Mouse (Mus musculus) ZHBTc4 (cell line): ENCODE results near the gene Hist1h2an.
"Not testable (repeated sequence)": the region's sequence is repeated elsewhere in the genome, so short reads cannot be mapped to it uniquely, and the experiment has no call there.

Experiments
- DNase-seq: peaks from one replicate; pipeline ENCODE4 v3.0.0-alpha.2; 2011; ENCODE audit warnings: low read depth, low spot score

Hist1h2an gene

DNA sequence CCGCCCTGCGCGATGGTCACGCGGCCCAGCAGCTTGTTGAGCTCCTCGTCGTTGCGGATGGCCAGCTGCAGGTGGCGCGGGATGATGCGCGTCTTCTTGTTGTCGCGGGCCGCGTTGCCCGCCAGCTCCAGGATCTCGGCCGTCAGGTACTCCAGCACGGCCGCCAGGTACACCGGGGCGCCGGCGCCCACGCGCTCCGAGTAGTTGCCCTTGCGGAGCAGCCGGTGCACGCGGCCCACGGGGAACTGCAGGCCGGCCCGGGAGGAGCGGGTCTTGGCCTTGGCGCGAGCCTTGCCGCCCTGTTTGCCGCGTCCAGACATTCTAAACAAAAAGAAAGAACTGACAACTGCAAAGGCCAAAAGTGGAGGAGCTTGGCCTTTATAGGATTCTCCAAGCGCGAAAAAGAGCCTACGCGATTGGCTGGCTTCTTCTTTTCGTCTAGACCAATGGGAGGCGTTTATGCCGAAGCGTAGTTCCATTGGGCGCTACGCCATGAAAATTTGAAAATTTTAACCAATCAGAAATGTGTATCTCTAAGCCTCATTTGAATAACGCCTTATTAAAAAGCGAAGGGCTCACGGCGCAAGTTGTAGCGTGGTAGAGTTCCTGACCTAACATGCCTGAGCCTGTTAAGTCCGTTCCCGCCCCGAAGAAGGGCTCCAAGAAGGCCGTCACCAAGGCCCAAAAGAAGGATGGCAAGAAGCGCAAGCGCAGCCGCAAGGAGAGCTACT is at the start of gene Hist1h2an, which contains the start of gene Hist1h2bp:
TSS of gene Hist1h2an (minus strand) at position 320 of the 731 bp plus-strand sequence.
TSS of gene Hist1h2bp (plus strand) at position 563 of the 731 bp plus-strand sequence.
- DNase-seq = peak; percentile 97

DNA sequence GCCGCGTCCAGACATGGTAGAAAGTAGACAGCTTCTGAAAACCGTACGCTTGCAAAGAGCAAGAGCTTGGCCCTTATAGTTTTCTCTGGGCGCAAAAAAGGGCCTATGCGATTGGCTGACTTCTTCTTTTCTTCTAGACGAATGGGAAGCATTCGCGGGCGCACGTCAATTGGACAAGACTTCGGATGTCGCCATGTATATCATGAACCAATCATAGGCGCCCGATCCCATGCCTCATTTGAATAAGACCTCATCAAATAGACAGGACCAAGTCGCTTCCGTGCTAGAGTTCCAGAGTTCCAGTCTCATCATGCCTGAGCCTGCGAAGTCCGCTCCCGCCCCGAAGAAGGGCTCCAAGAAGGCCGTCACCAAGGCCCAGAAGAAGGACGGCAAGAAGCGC is 46.4 kb upstream of the Hist1h2an start, which contains the start of the genes Hist1h2ap and Hist1h2br:
TSS of gene Hist1h2ap (minus strand) at position 47 of the 400 bp plus-strand sequence.
TSS of gene Hist1h2br (plus strand) at position 283 of the 400 bp plus-strand sequence.
- not testable (repeated sequence) for DNase-seq

DNA sequence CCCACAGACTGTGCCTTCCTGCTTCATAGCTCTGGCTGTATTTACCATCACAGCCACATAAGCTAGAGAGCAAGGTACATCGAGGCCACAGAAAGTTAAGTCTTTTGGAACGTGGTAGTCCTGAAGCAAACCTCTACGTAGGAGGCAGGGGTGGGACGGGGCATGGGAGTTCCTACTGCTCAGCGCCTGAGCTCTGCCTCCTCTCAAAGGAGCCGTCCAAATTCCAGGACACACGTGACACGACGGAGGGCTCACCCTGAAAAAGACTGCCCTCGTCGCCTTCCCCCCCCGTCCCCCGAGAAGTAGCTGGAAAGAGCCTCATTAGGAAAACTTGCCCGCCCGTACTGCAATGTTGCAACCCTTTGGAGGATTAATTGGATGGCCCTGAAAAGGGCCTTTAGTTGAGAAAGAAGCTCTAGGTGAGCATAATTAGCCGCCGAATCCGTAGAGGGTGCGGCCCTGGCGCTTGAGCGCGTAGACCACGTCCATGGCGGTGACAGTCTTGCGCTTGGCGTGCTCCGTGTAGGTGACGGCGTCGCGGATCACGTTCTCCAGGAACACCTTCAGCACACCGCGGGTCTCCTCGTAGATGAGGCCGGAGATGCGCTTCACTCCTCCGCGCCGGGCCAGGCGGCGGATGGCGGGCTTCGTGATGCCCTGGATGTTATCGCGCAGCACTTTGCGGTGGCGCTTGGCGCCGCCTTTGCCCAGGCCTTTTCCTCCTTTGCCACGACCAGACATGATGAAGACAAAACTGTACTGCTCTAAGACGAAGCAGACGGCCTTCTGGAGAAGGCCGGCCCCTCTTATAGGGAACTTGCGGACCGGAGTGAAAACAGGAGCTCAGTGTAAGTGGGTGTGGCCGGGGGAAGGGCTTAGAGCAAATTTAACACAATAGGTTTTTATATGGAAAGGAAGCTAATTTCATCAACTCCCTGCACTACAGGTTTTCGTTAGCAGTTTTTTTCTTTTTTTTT is 44.7 kb upstream of the Hist1h2an start, which contains the start of gene Hist1h4n:
TSS of gene Hist1h4n (minus strand) at position 779 of the 977 bp plus-strand sequence.
- DNase-seq = not testable (repeated sequence)

DNA sequence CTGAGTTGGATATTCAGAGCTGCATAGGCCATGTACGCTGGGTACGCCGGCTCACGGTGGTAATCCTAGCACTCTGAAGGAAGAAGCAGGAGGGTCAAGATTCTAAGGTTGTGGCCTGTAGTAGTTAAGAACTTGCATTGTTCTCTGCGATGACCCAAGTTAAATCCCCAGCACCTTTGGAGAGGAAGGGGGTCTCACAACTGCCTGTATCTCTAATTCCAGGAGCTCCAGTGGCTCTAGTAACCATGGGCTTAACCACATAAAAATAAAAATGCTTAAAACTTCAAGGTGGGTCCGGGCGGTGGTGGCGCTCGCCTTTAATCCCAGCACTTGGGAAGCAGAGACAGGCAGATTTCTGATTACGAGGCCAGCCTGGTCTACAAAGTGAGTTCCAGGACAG is 43.3 kb upstream of the Hist1h2an start:
- DNase-seq = no peak

DNA sequence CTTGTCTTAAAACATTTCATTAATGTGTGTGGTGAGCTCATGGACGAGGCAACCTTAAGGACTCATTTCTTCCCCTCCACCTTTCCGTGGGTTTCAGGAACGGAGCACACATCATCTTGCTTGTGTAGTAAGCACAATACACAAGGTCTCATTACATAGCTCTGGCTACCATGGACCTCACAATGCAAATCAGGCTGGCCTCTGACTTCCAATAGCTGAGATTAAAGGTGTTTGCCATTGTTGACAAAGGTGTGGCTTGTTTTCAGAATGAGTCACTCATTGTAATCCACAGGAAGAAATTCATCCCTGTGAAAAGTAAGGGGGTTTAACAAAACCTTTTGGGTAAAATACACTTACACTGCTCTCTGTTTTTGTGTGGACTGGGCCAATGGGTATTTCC is 41.5 kb upstream of the Hist1h2an start:
- DNase-seq = peak; percentile 59

DNA sequence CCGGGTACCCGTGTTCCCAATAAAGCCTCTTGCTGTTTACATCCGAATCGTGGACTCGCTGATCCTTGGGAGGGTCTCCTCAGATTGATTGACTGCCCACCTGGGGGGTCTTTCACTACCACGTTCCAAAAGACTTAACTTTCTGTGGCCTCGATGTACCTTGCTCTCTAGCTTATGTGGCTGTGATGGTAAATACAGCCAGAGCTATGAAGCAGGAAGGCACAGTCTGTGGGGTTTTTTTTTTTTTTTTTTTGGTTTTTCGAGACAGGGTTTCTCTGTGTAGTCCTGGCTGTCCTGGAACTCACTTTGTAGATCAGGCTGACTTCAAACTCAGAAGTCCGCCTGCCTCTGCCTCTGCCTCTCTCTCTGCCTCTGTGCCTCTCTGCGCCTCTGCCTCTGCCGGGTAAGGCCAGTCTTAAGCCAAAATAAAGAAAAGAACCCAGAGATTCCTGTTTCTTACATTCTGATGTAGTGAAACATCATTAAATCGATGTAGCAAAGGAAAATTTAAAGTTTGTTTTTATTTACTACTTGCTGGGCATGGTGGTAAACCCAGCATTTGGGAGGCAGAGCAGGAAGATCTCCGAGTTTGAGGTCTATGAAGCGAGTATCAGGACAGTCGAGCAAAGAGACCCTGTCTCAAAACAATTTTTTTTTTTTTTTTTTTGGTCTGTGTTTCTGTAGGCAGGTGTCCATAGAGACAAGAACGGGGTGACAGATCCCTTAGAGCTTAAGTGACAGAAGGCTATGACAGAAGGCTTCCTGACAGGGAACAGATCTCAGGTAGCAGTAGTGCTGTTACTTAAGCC is 33.3 kb upstream of the Hist1h2an start:
- not testable (repeated sequence) for DNase-seq

DNA sequence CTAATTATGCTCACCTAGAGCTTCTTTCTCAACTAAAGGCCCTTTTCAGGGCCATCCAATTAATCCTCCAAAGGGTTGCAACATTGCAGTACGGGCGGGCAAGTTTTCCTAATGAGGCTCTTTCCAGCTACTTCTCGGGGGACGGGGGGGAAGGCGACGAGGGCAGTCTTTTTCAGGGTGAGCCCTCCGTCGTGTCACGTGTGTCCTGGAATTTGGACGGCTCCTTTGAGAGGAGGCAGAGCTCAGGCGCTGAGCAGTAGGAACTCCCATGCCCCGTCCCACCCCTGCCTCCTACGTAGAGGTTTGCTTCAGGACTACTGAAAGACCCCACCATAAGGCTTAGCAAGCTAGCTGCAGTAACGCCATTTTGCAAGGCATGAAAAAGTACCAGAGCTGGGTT is 25.1 kb upstream of the Hist1h2an start:
- DNase-seq = not testable (repeated sequence)

DNA sequence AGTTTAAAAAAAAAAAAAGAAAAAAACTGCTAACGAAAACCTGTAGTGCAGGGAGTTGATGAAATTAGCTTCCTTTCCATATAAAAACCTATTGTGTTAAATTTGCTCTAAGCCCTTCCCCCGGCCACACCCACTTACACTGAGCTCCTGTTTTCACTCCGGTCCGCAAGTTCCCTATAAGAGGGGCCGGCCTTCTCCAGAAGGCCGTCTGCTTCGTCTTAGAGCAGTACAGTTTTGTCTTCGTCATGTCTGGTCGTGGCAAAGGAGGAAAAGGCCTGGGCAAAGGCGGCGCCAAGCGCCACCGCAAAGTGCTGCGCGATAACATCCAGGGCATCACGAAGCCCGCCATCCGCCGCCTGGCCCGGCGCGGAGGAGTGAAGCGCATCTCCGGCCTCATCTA is 24.5 kb upstream of the Hist1h2an start, which contains the start of gene Hist1h4m:
TSS of gene Hist1h4m (plus strand) at position 208 of the 400 bp plus-strand sequence.
- DNase-seq = not testable (repeated sequence)

DNA sequence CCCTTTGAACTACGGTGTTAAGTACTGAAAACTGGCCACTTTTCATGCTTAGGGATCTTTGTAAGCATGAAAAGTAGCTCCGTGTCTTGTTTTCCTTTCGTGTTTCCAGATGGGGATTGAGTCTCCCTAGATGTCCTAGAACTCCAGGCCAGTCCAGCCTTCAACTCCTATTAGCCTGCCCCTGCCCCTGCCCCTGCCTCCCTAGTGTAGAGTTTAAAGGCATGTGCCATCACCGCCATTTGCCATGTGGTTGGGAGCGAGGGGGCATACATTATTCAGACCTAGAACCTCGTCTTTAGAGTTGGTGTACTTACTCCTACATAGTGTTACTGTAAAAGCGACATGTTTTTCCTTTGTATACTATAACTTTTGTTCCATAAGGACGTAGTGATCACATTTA is 24.1 kb upstream of the Hist1h2an start:
- DNase-seq = not testable (repeated sequence)

DNA sequence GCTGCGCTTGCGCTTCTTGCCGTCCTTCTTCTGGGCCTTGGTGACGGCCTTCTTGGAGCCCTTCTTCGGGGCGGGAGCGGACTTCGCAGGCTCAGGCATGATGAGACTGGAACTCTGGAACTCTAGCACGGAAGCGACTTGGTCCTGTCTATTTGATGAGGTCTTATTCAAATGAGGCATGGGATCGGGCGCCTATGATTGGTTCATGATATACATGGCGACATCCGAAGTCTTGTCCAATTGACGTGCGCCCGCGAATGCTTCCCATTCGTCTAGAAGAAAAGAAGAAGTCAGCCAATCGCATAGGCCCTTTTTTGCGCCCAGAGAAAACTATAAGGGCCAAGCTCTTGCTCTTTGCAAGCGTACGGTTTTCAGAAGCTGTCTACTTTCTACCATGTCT is 23.1 kb upstream of the Hist1h2an start, which contains the start of the genes Hist1h2bq and Hist1h2ao:
TSS of gene Hist1h2bq (minus strand) at position 125 of the 400 bp plus-strand sequence.
TSS of gene Hist1h2ao (plus strand) at position 393 of the 400 bp plus-strand sequence.
- not testable (repeated sequence) for DNase-seq

DNA sequence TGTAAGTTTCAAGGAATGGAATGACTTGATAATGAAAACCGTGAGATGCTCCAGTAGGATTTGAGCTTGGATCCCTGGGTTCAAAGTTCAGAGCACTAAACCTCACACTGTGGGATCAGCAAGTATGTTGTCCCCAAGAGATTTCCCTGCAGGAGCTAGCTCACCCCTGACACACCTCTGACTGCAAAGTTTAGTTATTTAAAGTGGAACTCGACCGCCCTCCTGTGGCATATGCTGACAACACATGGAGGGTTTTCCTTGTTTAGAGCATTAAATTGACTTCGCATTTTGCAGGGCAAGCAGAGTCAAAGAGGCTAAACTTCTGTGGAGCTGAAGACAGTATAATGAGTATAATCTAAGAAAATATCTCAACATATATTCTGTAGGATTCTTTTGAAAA is 16.0 kb upstream of the Hist1h2an start:
- not testable (repeated sequence) for DNase-seq

DNA sequence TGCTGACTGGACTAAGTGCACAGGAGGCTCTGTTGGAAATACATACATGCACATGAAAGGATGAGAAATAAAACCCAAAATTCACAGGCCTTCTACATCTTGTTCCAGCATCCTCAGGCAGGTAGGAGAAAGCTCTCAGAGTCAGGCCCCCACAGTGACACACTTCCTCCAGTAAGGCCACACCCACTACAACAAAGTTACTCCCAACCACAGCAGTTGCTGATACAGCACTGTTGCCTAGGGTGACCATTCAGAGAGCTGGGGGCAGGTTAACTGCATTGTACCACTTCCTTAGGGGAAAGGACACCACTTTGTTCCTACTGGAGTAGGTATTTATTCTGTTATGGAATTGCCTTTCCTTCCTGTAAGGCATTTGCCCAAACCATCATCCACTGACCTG is 10.1 kb upstream of the Hist1h2an start:
- DNase-seq = not testable (repeated sequence)

DNA sequence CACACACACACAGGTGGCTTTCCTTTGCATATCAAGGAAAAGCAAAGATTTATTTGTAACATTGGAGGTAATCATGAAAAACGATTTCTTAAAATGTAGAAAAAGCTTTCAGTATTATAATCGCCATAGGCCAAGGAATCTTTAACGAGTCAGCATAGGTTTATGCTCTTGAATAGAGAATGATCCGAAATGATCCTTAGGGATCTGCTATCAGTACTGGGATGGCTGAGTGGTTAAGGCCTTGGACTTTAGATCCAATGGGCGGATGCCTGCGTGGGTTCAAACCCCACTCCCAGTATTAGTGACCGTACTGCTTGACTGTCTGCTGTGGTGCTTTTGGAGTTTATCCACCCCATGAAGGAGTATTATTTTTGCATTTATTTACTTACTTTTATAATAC is 8.6 kb upstream of the Hist1h2an start:
- peak; percentile 43 for DNase-seq

DNA sequence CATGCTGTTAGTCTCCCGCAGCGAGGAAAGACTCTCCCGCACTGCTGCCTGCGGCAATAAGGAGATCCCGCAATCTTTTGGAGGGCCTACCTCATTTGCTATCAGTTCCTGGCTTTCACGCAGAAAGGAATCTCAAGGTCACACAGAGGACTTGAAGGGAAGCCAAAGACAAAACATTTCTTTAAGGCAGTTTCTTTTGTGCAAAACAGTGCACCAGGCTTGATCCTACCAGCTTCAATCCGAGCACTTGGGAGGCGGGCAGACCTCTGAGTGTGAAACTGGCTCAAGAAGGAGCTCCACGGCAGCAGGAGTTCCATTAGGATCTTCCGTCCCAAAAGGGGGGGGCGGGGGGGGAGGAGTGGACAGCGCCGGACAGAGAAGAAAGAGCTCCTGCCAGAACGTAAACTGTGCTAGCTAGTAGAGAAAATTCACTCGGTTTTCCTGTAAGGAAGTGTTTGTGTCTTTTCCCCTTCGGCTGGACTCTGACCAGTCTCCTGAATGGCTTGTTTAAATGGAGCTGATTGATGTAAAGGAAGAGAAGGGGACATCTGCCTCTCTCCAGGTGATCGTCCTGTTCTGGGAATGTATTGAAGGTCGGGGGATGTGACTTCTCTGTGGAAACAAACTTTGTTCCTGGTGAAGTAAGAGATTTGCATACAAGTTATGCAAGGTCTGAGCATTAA is 3.7 kb upstream of the Hist1h2an start:
- DNase-seq = peak; percentile 91

DNA sequence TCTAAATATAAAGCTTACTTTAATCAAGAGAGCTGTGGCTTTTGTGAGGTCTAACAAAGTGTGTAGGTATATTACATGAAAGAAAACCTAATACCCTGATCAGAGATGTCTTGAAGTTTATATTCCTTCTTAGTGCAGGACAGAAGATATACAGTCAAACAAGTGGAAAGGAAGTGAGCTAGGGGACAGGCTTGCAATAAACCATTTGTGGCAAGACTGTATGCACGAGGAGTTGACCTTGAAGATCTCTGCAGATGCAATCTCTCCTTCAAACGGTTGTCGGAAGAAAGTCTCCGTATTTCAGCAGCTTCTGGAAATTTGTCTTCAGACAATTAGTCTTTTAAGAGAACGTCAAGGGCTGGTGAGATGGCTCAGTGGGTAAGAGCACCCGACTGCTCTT is 2.9 kb upstream of the Hist1h2an start:
- peak; percentile 25 for DNase-seq

DNA sequence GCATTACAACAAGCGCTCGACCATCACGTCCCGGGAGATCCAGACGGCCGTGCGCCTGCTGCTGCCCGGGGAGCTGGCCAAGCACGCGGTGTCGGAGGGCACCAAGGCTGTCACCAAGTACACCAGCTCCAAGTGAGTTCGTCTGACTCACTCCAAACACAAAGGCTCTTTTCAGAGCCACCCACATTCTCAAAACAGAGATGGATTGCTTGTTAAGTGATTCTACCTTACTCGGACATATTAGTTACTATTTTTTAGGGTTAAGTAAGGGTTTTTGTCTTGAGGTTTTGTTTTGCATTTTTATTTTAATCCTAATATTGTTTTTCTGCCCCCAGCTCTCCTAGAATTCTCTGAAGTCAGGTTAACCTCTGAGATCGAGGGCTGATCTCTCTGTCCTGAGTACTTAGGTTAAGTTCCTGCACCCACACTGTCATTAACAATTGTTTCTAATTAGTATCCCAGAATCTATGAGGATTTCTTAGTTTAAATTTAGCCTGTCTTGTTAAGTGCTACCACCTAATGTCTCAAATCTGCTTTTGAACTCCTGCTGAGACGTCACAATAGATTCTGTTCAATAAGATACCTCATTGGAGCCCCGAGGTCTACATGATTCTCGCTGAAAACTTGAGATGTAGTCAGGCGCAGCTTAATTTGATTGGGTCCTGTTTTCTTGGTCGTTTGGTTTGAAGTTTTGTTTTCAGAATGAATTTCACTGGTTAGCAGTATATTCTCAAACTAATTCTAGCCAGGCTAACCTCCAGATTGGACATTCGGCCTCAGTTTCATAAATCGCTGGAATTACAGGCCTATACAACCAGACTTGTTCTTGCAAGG is 959 bp upstream of the Hist1h2an start:
- DNase-seq = peak; percentile 44

DNA sequence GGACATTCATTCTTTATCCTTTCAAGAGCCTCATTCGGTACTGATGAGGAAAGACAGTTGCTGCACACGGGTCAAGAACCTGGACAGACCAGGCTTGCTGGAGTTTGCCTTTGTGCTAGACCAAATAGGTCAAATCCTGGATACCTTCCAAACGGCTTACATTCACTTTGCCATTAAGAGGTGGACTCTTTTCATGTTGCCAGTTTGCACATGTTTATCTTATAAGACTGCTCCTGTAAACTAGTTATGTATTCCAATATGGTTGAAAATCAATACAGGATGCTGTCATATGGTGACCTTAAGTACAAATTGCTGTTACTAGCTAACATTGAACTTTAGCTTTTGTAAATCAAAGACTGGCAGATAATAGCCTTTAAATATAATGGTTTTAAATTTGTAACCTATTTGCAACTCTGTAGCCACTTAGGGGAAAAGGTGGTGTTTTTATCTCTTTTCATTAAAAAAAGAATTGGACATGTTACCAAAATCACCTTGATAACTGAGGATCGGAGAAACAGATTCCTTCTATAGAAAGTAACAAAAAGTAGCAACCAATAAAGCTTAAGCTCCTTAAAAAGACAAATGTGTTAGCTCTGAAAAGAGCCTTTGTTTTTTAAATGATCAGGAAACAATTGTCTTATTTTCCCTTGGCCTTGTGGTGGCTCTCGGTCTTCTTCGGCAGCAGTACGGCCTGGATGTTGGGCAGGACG is 674 bp downstream of the Hist1h2an start:
- DNase-seq = peak; percentile 72

DNA sequence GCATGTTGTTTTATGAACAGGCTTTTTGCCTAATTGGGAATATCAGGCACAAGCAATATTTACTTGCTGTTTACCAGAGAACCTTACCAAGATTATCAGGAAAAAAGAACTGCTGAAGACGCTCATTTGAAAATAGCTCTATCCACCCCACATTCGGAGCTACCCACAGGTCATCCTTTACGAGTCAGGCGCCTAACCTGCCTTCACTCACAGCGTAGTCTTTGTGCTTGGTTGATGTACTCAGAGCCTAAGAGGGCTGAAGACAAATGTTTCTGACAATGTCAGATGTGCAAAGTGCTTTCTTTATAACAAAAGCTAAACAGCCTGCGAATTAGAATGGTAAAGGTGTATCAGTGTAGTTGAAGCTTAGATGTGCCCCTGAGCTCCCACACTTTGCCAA is 2.7 kb downstream of the Hist1h2an start:
- DNase-seq = peak; percentile 14

DNA sequence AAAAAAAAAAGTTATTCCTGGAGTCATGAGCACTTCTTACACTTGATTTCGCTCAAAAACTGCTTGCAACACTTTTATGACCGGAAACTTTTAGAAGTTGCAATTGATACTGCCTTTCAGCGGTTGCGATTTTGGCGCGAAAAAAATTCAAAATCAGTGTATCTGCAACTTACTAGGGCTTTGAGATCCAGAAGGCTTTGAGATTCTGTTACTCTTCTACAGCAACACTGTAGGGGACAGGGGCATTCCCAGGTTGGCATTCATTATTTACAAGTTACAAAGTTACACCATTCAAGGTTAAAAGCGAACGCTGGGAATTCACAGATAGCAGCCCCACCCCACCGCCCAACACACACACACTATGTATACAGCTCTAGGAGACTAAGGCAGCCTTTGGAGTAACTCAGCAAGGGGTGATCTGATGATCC is 3.3 kb downstream of the Hist1h2an start:
- DNase-seq = peak; percentile 85
